Mouse (Mus musculus) c-Kit-negative CD71-positive TER-119-positive erythroid progenitor cells, embryonic 14.5 days (primary cell): Measurements from ENCODE around the gene Sox2.

Experiments
- DNase-seq: peaks from one replicate; pipeline ENCODE4 v3.0.0-alpha.2; 2013; ENCODE audit warnings: low read depth, low spot score

Sox2 gene

GRCm38 (mm10) chr3:34649726-34650620, at the start of gene Sox2:
TSS of gene Sox2 (plus strand) at chr3:34650405.
- DNase-seq: no peak

DNA sequence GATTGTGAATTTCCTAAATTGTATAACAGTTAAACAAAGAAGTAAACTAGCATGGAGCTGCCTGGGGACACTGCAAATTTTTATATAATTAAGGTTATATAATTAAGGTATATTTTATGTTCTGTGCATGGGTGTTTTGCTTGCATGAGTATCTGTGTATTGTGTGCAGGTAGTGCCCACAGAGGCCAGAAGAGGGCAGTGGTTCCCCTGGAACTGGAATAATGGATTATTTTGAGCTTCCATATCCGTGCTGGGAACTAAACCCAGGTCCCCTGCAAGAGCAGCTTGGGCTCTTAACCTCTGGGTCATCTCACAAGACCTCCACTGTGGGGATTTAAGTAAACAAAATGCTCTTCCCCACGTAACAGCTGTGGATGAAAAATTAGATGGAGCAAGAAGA, 49.1 kb upstream of the Sox2 start:
- no peak for DNase-seq

DNA sequence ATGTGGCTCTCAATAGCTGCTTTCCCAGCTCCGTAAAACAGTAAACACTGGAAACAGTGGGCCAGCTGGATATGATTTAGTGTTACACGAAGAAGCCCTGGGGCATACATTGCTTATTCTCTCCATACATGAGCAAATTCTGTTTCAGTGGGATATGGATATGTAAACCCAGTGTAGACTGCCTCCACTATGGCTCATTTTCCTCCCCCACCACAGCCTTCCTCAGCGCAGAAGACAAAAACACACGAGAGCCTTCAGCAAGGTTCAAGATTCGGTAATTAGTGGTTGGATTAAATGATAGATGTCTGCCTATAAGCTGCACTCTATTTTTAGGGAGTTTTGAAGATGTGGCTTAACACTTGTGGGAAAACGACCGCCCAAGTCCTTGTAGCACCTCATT, 36.1 kb upstream of the Sox2 start:
- no peak for DNase-seq

- DNase-seq: no peak
Measured at GRCm38 (mm10) chr3:34615526-34615925, 34.7 kb upstream of the Sox2 start.

DNA sequence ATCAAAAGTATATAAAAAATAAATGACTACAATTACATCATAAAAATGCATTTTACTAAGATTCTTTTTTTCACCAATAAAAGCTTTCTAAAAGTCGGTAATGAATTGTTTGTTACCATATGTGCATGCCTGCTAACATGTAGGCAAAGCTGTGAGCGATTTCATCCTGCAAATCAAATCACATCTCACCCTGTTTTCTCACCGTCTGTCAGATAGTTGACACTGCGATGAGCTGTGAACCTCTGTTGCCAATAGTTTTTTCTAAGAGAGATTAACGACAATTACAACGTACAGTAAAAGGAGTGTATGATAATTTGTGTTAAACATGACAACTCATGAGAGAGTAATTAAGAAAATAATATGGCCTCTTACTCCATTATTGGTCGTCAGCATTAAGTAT, 31.3 kb upstream of the Sox2 start:
- no peak for DNase-seq

GRCm38 (mm10) chr3:34620121-34620520, 30.1 kb upstream of the Sox2 start:
- DNase-seq: no peak

- DNase-seq: no peak
Measured at GRCm38 (mm10) chr3:34624721-34625270, 25.4 kb upstream of the Sox2 start.

DNA sequence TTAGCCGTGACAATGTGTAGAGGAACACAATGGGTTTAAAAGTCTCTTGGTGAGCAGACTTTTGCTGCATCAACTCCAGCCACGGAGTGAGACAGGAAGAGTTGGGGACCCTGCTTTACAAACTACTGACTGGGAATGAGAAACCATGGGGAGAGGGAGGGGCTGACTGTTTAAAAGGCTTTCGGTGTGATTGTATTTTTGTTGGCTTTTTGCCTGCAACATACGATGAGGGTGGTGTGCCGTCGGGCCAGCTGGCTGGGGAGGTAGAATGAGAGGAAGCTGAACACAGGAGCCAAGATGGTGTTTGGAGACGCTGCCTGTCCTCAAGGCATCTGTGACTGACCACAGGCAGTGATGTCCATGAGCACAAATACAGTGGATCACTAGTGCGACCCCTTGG, 23.7 kb upstream of the Sox2 start:
- DNase-seq: no peak

GRCm38 (mm10) chr3:34630031-34630430, 20.2 kb upstream of the Sox2 start:
- DNase-seq: no peak

DNA sequence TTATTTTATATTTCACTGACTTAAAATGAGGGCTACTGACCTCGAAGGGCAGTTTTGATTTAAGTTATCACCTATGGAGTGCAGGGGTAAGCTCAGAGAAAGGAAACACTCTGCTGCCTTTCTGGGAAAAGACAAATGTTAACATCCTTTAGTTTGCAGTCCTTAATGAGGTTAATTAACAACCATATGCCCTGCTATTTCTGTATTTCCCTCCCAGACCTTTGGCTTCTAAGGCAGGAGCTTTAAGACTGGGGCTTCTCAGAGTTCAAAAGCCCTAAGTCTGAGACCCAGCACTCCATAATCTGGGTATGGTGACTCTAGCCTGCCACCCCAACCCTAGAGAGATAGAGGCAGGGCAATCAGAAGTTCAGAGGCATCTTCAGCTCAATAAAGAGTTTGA, 19.5 kb upstream of the Sox2 start:
- no peak for DNase-seq

- no peak for DNase-seq
Measured at GRCm38 (mm10) chr3:34636958-34637357, 13.2 kb upstream of the Sox2 start.

DNA sequence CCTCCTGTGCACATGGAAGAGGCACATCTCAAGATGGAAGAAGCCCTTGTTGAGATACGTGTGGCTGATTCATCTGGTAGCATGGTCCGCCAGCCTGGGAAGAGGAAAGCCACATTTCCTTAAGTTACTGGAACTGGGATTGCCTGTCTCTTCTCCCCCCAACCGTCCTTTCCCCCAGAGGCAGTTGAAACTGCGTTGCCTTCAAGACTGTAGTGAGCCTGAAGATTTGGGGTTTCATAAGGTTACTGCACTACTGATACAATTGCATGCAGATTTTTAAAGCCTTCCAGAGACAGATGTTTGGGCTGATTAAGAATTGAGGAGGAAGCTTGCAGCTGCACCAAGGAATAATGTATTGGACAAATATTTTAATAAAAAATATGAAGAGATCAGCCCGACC, 12.7 kb upstream of the Sox2 start:
- DNase-seq: no peak

- DNase-seq: no peak
Measured at GRCm38 (mm10) chr3:34637926-34638325, 12.3 kb upstream of the Sox2 start.

DNA sequence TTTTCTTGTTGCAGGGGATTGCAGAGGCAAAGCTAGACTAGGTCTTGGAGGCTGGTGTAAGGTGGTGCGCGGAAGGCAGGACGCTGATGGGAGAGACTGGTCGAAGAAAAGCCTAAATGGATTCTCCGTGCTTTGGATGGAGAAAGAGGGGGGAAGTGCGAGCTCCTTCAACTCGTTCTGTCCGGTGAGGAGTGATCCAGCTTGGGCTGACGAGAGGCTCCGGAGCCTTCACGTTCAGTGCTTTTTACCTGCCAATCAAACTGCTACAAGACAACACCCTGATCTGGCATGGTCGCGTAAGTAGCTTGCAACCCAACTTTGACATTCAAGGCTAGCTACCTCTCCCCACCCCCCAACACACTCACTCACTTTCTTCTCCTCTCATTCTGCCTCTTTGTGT, 11.9 kb upstream of the Sox2 start:
- DNase-seq: no peak

DNA sequence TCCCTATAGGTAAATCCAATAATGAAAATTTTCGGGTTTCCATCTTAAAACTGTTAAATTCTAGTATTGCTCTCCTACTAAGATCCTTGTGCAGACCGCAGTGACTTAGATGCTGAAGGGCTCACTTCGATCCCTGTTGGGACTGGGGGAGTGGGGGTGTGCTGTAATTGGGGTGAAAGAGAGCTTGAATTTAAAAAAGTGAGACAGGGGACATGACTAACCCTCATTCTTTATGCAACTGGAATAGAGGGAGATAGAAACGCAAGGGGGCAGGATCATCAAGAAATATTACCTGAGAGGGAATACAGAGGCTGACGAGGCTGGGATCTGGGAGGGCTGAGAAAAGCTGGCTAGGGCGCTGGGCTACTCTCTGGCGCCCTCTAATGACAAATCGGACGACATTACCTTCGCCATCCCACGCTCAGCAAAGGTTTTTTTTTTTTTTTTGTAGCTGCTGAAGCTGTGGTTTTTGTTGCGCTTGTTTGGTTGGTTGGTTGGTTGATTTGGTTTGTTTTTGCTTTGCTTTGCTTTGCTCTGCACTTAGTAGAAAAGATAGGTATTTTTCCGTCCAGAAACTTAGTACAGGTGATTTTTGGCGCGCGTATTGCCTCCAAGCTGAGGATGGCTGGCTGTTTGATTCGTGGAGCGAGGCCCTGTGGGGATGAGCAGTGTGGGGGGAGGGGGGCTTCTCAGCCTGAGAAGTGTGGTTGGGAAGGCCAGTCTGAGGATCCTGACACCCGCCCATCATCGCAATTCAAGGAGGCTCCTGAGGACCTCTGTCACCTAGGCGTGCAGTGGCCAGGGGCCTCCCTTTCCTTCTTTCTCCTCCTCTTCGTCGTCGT, 11.0 kb upstream of the Sox2 start:
- no peak for DNase-seq

DNA sequence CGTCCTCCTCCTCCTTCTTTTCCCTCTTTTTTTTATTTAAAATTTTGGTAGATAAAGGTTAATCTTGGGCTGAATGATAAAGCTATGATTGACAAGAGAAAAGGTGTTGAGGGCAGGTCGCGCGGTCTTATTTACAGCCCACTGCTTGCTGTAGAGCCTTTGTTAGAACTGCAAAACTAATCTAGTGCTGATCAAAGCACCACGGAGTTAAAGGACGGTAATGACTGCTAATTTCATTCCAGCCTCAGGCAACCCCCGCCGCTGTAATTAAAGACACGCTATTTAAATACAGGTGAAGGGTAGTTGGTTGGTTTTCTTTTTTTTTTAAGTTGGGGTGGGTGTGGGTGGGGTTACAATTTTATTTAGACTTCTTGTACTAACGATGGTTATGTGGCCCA, 10.3 kb upstream of the Sox2 start:
- DNase-seq: no peak

DNA sequence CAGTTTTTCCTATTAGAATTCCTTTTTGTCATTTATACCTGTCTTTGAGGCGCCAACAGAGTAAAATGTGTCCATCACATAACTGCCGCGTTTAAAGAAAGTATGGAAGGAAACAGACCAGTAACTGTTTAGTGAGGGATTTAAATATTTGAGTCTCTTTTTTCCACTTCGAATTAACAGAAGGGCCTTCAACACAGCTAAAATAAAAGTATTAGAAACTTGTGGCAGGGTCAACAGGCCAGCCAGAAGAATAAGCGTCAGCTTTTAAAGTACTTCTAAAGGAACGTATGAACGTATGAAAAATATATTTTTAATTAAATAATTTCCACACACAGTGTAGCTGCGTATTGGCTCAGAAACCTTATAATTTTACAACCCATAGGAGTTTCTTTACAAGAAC, 9.9 kb upstream of the Sox2 start:
- DNase-seq: no peak

DNA sequence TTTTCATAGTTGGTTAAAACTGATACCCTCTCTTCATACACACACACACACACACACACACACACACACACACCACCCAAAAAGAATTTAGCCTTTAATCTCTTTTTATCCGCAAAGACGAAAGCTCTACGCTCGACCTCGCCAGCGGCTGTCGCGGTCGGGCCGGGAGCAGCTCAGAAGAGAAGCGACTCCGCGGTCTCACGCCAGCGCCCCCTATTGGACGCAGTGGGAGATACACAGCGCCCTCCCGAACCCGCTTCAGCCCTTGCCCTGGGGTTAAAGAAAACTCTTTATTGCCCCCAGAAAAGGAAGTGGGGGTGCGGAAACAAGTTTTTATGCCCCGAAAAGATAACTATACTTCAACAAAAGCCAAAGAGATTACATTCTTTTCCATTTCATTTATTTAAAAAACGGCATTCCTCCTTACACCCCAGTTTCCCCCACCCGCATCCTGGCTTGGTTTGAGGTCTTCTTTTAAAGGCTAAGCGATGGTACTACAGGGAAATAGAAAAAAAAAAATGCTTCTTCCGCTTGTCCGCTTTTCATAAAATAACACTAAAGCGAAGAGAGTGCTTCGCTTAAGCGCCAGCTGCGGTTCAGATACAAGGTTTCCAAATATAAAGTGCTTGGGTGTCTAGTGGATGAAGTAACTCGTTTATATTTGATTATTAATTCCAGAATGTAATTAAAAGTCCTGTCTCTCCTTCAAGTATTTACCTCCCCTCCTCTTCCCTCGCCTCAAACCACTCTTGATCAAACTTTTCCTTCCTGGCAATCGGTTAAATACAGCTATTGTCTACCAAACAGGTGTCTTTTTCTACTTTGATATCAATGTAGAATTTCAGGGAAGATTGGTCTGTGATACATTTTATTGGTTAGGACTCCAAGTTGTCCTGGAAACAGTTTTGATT, 9.3 kb upstream of the Sox2 start:
- no peak for DNase-seq

GRCm38 (mm10) chr3:34641756-34642497, 8.3 kb upstream of the Sox2 start:
- DNase-seq: no peak

GRCm38 (mm10) chr3:34642498-34642941, 7.7 kb upstream of the Sox2 start:
- DNase-seq: no peak

DNA sequence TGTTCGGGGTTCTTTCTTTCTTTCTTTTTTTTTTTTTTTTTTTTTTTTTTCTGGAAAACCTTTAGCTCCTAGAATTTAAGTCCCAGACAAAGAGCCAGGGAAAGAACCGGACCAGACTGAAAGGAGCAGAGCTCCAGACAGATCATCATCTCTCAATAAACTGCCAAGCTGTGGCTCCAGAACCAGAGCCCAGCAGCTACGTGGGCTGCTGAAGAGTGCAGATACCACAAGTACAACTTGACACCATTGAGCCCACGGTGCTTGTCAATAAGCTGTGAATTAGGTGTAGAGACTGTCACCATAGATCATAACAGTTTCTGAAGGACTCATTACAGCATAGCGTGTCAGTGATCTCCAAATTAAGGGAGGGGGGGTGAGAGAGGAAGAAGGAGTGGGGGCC, 7.1 kb upstream of the Sox2 start:
- DNase-seq: no peak
